Mouse (Mus musculus) frontal cortex, postnatal 14 days (tissue): ENCODE measurements around the gene Rab26.

Experiments
- DNase-seq, 2 experiments: peaks; one replicate each; pipeline ENCODE4 v3.0.0; 2022; ENCODE audit warnings: low spot score in 2 of 2

Gene Rab26

DNA sequence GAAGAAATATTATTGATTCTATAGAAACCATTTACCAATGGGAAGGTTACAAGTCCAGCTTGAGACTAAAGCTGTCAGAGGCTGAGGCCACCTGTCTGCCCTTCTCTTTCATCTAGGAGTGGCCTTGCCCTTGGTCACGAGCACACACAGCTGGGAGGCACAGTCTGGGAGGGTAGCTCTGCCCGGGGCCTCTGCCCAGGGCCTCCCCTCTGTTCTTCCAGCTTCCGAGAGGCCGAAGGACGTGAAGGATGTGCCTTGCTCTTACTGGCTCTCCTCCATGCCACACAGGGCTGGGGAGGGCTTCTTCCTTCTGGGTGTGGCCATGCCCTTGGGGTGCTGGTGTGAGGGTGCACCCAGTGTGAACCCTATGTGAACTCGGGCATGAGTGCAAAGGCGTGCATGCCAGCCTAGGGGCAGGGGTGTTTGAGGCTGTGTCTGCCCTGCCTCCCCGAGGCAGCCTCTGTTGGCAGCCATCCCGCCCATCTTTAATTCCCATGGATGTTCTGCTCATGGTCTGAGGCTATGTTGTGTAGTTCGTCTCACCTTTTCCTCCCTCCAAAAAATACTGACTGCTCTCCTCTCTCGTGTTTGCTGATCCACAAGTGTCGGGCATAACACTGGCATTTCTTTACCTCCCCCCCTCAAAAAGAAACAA lies 26.1 kb downstream of the Rab26 start:
- DNase-seq, result no peak

- no peak for DNase-seq
Measured at GRCm38 (mm10) chr17:24507129-24507664, 26.8 kb downstream of the Rab26 start.

DNA sequence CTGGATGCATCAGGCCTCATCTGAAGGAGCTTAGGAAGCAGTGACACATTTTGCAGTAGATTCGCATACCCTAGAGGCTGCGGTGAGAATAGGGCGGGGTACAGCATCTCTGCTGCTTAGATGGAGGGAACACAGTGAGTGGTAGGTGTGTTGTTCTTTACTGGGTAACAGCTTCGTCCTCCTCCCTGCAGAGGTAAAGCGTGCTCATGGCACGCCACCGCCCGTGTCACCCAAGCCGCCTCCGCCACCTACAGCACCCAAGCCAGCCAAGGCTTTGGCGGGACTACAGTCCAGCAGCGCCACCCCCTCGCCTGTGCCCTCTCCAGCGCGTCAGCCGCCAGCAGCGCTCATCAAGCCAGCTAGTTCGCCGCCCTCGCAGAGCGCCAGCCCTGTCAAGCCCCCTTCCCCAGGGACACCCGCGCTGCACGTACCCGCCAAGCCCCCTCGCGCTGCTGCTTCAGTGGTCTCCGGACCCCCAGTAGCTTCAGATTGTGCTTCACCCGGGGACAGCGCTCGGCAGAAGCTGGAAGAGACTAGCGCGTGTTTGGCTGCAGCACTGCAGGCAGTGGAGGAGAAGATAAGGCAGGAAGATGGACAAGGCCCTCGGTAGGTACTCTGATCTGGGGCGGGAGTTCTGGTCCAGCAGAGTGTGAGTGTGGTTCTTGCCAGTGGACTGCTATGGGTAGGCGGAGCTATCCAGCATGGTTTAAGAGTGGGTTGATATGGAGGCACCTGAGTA lies 27.5 kb downstream of the Rab26 start:
- no peak for DNase-seq

GRCm38 (mm10) chr17:24505286-24505955 lies 28.6 kb downstream of the Rab26 start:
- no peak for DNase-seq

GRCm38 (mm10) chr17:24504085-24504484 lies 29.9 kb downstream of the Rab26 start:
- DNase-seq, result no peak

DNA sequence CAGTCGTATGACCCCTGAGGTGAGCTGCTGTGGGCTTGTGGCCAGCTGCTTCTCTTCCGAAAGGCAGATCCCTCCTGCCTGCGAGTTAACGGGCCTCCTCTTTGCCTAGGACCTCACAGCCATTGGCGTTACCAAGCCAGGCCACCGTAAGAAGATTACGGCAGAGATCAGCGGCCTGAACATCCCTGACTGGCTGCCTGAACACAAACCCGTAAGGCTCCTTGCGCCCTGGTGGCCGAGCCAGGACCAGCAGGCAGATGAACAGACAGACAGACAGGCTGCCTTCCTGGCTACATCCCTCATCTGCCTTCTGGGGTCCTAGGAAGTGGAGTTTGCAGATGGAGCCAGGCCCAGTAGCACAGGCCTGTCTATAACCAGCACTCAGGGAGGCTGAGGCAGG lies 31.8 kb downstream of the Rab26 start:
- DNase-seq, result no peak

DNA sequence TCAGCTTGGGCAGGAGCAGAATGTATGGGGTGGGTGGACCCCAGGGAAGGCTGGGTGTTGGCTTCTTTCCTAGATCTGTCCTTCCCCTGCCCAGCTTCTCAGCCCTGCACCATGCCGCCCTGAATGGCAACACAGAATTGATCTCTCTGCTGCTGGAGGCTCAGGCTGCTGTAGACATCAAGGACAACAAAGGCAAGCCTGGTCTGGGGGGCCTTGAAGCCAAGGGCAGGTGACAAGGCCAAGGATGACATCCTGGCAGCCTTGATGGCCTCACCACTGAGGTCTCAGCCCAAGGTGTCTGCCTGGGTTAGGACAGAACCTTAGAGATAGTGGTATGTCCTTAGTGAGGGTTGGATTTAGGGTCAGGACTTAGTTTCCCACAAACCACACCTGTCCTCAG lies 38.0 kb downstream of the Rab26 start:
- DNase-seq, result peak in 1 of 2 experiments; percentile 5

DNA sequence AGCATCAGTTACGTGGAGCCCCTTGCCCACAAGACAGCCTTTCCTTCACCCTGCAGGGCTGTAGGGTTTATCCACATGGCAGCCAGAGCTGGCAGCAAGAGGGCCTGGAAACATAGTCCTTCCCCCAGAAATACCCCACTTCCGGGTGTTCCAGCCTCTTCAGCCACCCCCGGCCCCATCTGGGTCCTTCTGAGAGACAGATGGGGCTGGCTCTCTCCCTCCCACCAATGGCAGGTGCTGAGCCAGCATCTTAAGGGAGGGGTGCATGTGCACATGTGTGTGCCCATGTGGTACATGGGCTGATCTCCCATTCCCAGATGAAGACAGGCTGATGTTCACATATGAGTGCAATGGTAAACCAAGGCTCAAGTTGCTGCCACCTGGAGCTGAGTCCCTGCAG lies 38.6 kb downstream of the Rab26 start:
- peak in 1 of 2 experiments; percentile 46 for DNase-seq

DNA sequence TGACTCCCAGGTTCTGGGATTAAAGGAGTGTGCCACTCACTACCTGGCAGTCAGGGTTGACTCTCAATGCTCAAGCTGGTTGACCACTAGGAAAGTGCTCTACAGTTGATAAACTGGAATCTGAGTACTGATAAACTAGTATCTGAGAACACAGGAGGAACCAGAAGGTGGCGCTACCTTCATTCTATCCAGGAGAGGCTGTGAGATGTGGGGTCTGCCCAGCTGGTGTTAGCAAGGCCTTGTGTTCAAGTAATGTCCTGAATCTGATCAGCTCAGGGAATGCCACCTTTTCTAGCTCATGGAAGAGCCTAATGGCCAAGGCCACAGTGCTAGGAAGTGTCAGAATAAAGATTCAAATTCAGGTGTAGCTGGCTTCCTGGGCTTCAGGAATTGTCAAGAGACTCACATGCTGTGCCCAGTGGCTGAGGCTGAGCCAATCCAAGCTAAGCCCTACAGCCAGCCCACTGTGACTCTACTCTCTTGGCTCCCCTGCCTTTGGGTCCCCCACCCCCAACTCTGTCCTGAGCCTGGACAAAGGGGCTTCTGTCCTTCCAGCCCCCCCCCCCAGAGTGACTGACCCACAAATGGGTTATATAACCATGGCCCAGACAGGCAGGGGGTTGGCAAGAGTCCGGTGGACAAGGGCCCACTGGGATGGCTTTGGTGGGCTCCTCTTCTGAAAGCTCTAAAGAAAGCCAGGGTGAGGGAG lies 39.2 kb downstream of the Rab26 start:
- DNase-seq, result peak in 1 of 2 experiments; percentile 58

DNA sequence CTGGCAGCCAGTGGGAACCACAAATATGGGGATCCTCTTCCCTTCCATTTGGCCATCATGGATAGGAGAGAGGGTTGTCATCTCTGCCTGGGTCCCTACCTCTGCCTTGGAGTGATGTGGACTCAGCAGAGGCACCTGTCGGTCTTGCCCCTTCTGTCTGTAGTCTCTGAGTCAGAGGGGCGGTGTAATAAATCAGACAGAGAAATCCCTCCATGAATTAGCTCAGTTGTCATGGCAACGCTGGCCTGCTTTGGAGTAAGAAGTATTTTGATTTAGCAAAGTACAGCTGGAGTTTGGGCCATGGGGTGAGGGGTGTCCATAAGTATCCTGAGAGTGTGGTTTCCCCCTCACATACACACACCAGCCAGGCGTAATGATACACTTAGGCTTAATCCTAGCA lies 43.6 kb downstream of the Rab26 start:
- no peak for DNase-seq

- no peak for DNase-seq
Measured at GRCm38 (mm10) chr17:24489265-24490030, 44.6 kb downstream of the Rab26 start.

- no peak for DNase-seq
Measured at GRCm38 (mm10) chr17:24488662-24489264, 45.2 kb downstream of the Rab26 start.

- DNase-seq, result no peak
Measured at GRCm38 (mm10) chr17:24488186-24488661, 45.8 kb downstream of the Rab26 start, which contains the start of gene Caskin1. TSS of gene Caskin1 (plus strand) at chr17:24488601.

- no peak for DNase-seq
Measured at GRCm38 (mm10) chr17:24485090-24485860, 48.7 kb downstream of the Rab26 start.

DNA sequence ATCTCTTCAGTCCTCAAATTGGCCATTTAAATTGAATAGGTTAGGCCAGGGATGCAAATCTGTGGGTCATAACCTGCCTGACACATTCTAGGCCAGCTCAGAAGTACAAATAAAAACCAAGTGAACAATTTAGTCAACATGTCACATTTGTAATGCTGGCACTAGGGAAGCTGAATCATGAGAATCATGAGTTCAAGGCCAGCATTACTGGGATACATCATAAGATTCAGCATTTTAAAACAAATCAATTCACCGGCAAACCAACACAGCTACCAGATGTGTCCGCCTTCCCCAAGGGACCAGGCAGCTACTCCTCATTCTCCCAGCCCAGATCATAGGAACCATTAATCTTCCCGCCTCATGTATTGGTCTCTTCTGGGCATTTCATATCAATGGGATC lies 50.5 kb downstream of the Rab26 start:
- DNase-seq, result no peak

DNA sequence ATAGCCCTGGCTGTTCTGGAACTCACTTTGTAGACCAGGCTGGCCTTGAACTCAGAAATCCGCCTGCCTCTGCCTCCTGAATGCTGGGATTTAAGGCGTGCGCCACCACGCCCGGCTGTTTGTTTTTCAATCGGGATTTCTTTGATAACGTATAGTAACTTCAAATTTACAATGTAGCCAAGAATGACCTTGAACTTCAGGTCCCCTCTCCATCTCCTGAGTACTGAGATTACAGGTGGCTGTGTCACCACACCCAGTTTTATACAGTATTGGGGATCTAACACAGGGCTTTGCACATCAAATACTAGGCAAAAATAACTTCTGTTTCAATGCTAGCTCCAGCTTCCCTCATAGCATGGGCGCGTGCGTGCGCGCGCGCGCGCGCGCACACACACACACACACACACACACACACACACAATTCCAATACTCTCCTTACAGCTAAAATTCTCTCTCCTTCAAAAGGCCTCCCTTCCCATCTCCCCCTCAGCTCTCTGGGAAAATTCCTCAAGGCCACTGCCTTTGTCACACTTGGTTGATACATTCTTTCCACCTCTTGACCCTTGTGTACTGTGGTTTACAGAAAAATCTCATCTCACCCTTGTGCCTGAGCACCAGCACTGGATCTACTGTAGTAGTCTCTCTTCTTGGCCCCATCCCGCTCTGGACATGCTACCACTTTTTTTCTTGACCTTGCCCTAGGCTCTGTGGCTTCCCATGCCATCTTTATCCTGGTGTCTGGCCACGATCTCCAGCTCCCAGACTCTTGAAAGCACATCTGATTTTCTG lies 52.8 kb downstream of the Rab26 start:
- DNase-seq, result no peak

DNA sequence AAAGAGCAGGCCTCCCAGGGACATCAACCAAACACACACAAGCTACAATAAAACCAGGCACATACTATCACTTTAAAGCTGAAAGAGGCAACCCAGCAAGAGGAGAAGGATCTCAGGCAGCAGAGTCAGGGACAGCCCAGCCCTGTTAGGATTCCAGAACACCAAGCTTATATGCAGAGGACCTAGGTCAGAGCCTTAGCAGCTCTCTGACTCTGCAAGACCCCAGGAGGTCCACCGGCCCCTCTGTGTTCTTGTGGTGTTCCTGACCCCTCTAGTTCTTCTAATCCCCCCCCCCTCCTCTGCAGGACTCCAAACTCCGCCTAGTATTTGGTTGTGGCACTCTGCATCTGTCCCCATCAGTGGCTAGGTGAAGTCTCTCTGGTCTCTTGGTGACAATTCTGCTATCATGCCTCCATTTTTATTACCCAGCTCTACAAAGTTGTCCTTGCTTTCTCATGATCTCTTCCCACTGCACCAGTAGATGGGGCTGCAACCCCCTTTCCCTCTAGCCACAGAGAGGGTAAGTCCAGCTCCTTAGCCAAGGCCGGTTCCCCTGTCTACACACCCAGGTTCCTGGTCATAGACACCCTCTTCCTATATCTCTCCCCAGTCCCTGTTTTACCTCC lies 53.7 kb downstream of the Rab26 start:
- DNase-seq, result no peak

DNA sequence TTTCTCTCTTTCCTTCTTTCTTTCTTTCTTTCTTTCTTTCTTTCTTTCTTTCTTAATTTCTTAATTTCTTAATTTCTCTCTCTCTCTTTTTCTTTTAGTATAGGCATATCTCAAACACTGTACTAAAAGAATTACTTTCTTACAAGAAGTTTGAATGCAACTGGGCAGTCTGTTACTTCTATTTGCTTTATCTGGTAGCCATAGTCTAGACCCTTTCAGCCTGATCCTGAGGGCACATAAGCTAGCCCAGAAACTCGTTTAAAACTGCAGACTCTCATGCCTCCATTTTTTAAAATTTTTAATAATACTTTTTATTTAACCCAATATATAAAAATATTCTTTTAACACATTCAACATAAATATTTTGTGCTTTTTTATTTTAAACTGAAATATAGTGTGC lies 54.6 kb downstream of the Rab26 start:
- no peak for DNase-seq
